Mouse (Mus musculus) gonadal fat pad, adult 2 months (tissue): Measurements from ENCODE around the gene a. TPM values are rescaled to one million over a fixed set of nuclear protein-coding genes. Genes with fewer than 3 reads are reported as not detected.

Experiments
- DNase-seq: peaks from one replicate; pipeline ENCODE4 v3.0.0-alpha.2; 2012; ENCODE audit warnings: low read depth
- polyA plus RNA-seq: library from polyadenylated mRNA; depleted of rRNA; stranded (reverse); fragments of >200 nt; gene quantifications from 2 replicates; pipeline ENCODE4 v1.2.3, GENCODE M21; 2012; rRNA removed

a gene
- polyA plus RNA-seq, 1 experiment: 0.39 TPM

DNA sequence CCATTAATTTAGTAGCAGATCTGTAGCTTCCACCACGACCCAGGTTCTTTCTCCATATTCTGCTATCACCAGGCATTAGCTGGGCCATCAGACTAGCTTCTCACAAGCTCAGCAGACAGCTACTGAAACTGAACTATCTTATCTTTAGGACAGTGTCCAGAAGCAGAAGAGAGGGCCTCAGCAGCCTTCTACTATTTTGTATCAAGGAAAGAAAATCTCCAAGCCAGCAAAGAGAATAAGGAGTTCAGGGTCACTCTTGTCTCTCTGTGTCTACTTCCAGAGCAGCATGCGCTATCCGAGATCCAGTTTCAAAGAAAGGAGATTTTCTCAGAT is 300.5 kb downstream of the a start:
- DNase-seq: no peak

DNA sequence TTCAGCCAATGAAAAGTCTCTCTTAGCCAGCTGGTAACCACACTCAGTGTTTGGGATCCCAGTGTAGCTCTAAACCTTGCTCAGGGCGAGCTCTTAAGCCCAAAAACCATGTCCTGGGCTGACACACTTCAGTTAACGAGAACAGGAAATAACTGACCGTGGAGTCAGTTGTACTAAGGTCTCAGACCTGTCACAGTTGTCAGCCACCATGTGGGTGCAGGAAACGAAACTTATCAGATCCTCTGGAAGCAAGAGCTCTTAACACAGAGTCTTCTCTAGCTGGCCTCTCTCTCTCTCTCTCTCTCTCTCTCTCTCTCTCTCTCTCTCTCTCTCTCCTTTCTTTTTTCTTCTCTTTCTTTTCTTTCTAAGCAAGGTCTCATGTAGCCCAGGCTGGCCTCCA is 302.2 kb downstream of the a start:
- no peak for DNase-seq

DNA sequence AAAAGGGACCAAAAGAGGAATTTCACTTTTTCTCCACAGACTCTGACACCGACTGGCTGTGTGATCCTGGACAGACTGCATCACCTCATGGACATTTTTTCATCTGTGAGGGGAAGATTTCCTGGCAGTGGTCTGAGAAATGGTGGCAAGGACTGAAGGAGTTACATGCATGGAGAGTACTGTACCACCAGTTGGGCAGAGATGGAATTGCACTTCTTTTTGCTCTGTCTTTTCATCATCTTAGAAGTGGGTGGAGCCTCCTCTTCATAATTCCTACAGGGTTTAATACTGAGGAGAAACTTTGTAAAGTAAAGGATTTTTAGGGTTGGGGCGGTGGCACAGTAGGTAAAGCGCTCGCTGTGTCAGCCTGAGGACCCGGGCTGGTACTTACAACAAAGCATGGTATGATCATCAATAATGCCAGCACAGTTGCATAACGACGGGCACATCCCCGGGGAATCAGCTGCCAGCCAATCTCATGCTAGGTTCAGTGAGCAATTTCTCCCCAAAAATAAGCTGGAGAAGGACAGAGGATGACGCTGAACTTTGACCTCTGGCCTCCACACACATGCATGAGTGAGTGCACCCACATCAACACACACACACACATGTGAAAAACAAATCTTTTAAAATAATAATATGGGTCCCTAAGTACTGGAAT is 307.6 kb downstream of the a start:
- no peak for DNase-seq

DNA sequence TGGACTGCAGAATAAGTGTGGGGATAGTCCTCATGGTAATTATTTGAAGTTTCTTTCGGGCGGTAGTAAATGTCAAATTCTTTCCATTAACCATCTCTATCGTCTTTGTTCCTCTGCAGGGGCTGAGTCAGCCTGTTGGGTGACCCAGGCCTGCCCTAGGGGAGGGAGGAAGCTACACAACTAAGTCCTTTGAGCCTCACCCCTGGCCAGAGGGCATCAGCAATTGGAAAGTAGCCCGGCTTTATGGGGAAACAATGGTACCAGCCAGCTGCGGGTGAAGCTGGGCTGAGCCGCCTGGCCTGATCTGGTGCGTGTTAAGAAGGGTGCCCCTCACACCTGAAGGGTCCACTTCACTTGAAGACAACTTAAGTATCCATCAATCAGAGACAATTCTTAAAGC is 308.2 kb downstream of the a start:
- no peak for DNase-seq

DNA sequence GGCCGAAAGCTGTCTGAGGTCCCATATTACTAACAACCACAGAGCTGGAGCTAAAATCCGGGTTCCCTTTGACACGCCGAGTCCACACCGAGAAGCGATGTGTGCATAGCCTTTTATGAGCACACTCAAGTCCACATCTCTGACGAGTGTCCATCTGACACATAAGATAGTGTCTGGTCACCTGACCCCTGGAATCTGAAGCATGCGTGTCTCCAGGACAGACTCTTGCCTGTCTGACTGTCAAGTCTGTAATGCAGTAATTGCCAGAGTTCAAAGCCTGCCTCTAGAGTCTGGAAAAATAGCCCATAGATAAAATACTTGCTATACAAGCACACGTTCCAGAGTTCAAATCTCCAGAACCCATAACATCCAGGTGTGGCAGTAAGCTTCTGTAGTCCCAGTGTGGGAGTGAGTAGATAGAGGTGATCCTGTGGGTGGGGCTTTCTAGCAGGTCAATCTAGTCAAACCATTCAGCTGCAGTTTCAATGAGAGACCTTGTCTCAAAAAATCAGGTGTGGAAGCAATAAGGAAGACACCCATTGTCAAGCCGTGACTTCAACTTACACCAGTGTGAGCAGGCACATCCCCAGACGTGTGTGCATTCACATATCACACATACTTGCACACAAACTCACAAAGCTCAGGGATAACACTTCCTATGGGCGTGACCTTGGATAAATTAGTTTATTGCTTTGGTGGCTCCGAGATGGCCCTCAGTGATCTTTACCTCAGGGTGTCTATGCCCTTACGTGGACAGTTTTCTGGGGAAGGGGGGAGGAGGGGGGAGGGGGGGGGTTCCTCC is 309.0 kb downstream of the a start:
- no peak for DNase-seq

Other genes starting within 250 kb of the a start
- gene 1700003F12Rik, start 244.3 kb upstream of the a start, polyA plus RNA-seq: 1.9 and 5.3 TPM in 2 replicates
- gene Actl10, start 239.6 kb upstream of the a start, polyA plus RNA-seq: 0.18 and 0.30 TPM in 2 replicates
- 3.2 and 4.9 TPM in 2 replicates for gene Necab3, start 232.5 kb upstream of the a start, polyA plus RNA-seq
- gene E2f1, start 221.5 kb upstream of the a start, polyA plus RNA-seq: 6.4 and 7.3 TPM in 2 replicates
- gene Pxmp4, start 187.7 kb upstream of the a start, polyA plus RNA-seq: 47.5 and 68.3 TPM in 2 replicates
- 3.9 and 4.4 TPM in 2 replicates for gene Zfp341, start 178.1 kb upstream of the a start, polyA plus RNA-seq
- gene 4930519P11Rik, start 178.0 kb upstream of the a start, polyA plus RNA-seq: 0.81 and 2.0 TPM in 2 replicates
- 111 and 177 TPM in 2 replicates for gene Chmp4b, start 139.7 kb upstream of the a start, polyA plus RNA-seq
- gene Gm14214, start 21.4 kb upstream of the a start, polyA plus RNA-seq: not detected in 2 replicates
- gene Raly, start 306 bp upstream of the a start, polyA plus RNA-seq: 152 and 164 TPM in 2 replicates
- gene Eif2s2, start 101.5 kb downstream of the a start, polyA plus RNA-seq: 15.8 and 17.9 TPM in 2 replicates
- gene Gm14226, start 226.9 kb downstream of the a start, polyA plus RNA-seq: 0.28 and 0.61 TPM in 2 replicates